Mouse (Mus musculus): ENCODE measurements at regions not wholly inside any gene's neighbourhood (a gene's known extent, or its start where the extent isn't known, plus 50 kb on each side); places are given as distances from the start of the nearest gene placed in this dataset.
"Not testable (repeated sequence)": the region's sequence is repeated elsewhere in the genome, so short reads cannot be mapped to it uniquely, and the experiment has no call there.

GRCm38 (mm10) chr2:147307488-147308386 is 54.0 kb upstream of the Pax1 start:
- peak; percentile 60 for DNase-seq

- DNase-seq = no peak
Measured at GRCm38 (mm10) chr2:147306728-147307127, 55.0 kb upstream of the Pax1 start.

GRCm38 (mm10) chr2:147305262-147305661 is 56.5 kb upstream of the Pax1 start:
- DNase-seq = no peak

- DNase-seq = no peak
Measured at GRCm38 (mm10) chr2:147300503-147300902, 61.2 kb upstream of the Pax1 start.

DNA sequence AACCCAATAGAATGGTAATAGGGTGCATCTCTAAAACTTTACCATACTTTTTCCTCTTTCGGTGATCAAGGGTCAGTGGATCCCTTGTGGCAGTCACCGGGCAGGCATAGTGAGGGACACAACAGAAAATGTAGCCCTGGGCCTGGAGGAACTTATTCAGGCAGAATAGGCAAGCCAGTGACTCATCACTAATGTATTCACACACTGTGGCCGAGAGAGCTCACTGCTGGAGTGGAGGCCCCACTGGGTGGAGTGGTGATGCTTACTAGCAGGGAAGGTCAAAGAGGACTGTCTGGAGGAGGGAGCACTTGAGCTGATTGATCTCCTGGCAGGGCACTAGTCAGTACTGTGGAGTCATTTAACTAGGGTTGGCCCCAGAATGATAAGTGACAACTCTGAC is 62.4 kb upstream of the Pax1 start:
- DNase-seq = no peak

DNA sequence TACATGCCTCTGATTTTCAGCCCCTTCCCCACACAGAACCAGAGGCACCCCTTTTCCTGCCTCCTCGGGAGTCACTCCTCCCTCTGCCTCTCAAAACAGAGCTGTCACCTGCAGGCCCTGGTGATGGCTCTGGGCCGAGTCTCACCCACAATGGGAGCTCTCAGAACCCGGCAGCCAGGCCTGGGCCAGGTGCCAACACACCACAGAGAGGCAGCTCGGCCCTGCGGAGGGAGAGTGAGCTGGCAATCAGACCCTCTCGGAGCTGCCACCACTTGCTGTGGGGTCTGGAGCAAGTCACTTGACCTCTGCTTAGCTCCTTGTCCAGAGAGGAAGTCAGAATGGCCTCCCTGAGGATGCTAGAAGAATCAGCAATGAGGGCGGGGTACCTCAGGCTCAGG is 63.2 kb upstream of the Pax1 start:
- peak; percentile 59 for DNase-seq

DNA sequence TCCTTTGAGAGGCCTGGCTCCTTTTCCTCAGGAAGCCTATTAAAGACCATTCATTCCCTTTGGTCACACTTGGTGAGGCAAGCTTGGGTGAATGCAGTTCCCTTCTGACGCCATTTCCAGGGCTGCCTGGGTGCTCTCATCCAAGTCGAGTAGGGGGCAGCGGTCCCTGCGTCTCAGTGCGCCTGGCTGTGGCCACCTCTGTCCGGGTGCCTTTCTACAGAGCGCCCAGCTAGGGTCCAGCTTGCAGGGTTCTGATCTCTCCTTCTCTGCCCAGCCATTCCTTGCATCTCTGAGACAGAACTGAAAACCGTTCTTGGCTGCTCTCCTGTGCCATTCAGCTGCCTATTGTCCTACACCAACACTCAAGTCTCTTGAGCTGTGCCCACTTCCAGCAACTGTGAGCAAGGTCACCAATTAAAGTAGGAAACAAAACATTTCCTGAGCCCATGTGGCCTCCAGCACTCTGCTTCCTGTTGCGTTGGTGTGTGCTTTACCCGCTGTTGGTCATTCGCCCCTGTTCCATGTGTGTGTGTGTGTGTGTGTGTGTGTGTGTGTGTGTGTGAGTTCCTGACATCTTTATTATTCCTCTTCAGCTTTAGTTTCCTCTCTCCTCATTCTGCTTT is 63.7 kb upstream of the Pax1 start:
- no peak for DNase-seq

GRCm38 (mm10) chr2:147294926-147295325 is 66.8 kb upstream of the Pax1 start:
- DNase-seq = not testable (repeated sequence)

GRCm38 (mm10) chr2:147293294-147293688 is 68.4 kb upstream of the Pax1 start:
- DNase-seq = no peak

GRCm38 (mm10) chr2:147292387-147293293 is 69.1 kb upstream of the Pax1 start:
- DNase-seq = no peak

- no peak for DNase-seq
Measured at GRCm38 (mm10) chr2:147283390-147283789, 78.3 kb upstream of the Pax1 start.

DNA sequence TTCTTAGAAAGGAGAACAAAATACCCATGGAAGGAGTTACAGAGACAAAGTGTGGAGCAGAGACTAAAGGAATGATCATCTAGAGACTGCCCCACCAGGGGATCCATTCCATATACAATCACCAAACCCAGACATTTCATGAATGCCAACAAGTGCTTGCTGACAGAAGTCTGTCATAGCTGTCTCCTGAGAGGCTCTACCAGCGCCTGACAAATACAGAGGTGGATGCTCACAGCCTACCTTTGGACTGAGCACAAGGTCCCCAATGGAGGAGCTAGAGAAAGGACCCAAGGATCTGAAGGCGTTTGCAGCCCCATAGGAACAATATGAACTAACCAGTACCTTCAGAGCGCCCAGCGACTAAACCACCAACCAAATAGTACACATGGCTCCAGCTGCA is 83.6 kb upstream of the Nkx2-2 start:
- no peak for DNase-seq

- DNase-seq = no peak
Measured at GRCm38 (mm10) chr2:147269171-147269570, 75.1 kb upstream of the Nkx2-2 start.

DNA sequence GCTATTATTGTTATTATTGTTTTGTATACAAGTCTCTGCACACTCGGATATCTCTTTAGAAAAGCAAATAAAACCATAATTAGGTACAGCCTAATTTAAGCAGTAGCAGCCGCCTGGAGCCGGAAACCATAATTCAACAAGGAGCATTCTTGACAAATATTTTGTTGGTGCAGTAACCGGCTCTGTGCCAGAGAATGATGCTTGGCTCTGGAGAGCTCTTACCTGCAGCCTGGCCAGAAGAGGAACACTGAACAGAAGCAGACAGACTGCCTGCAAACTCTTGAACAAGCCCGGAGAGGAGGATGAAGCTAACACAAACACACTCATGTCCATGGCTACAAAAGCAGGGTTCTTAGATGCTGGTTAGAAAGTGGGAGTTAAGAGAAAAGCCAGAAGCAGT is 73.9 kb upstream of the Nkx2-2 start:
- no peak for DNase-seq

DNA sequence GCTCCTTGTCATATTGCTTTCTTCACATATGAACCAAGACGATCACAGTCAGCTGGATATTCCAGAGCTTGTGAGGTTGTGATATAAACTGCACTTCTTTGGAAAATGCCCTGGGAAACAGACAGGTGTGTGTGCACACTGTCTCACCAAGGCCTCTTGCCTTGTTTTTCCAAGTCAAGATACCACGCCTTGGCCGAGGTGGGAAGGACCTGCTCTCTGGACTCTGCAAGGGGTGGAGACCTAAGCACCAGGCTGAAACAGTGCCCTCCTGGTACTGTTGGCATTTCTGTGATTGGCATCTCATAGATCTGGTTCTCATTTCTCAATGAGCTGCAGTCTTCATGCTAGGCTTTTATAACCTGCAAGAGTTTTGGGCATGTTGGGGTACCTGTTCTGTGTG is 73.2 kb upstream of the Nkx2-2 start:
- DNase-seq = no peak

DNA sequence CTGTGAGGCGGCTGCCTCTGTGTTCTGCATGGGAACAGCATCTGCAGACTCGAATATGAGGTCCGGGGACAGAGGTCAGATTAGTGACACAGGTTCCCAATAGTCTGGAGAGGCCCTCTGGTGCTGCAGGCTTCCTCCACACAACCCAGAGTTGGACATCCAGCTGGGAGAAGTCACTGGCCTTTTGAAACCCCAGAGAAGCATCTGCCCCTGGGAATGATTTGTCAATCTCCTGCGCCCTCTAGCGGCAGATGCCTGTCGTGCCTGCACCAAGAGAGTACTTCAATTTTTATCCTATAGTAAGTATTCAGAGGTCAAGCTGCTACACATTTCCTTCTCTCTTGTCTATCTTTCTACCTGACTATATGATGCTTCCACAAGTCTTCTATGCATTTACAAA is 62.7 kb upstream of the Nkx2-2 start:
- peak; percentile 18 for DNase-seq

- no peak for DNase-seq
Measured at GRCm38 (mm10) chr2:147254944-147255343, 60.9 kb upstream of the Nkx2-2 start.

DNA sequence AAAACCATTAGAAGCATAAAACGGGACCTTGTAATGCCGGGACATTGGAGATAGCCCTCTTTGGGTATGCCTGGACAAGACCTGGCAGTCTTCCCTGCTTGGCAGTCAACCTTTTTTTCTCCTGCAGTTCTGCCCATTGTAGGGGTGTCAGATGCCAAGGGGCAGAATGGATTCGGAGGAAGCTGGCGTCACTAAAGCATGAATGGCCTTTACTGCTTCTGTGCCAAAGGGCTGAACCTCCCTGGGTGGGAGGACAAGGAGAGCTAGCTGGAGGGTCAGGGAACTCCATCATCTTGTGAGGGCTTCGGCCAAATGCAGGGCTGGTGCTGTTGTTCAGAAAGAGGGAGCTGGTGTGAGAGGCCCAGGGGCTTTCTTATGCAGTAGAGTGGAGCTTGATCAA is 60.1 kb upstream of the Nkx2-2 start:
- DNase-seq = peak; percentile 1

DNA sequence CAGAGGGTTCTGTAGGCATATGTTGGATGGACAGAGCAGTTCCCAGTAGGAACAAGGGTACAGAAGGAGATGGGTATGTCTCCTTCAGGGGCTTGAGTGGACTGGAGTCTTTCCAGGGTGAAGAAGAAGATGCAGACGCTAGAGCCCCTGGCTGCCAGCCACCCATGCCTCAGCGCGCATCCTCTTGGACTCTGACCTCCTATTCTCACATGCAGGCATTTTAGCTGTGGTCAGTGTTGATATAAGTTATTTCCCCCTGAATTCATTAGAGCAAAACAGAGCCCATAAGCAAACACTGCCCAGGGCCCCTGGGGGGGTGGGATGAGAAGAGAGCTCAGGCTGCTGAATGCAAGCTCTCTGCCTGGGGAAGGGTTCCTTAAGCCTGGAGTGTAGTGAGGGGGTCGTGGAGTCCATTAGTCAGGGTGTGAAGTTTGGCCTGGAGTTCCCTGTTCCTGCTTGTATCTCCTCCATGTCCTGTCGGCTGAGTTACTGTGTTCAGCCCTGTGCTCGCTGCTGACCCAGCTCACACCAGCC is 54.0 kb upstream of the Nkx2-2 start:
- DNase-seq = no peak

DNA sequence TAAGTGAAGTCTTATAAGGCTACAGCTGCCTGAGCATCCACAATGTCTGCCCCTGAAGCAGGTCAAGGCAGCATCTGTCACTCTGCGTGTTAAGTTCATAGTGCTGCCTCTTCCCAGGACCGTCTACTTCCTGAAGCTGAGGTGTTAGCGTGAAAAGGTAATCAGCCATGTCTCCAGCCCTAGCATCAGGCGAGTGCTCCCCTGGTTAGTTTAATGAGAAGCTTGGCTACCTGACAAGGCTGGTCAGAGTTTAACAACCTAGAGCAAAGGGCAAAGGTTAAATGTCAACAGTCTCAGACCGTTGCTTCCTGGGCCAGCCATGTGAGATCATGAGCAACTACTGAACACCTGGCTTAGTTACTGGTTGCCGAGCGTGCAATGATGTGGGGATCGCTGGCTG is 53.2 kb upstream of the Nkx2-2 start:
- DNase-seq = no peak

GRCm38 (mm10) chr2:147244406-147244805 is 50.4 kb upstream of the Nkx2-2 start:
- no peak for DNase-seq

All from cerebellum, adult 8-10 months (tissue).